Mouse (Mus musculus): ENCODE measurements around the gene Gm45711. TPM values are rescaled to one million over a fixed set of nuclear protein-coding genes. Genes with fewer than 3 reads are reported as not detected.
"Not testable (repeated sequence)": the region's sequence is repeated elsewhere in the genome, so short reads cannot be mapped to it uniquely, and the experiment has no call there.

Gene Gm45711
- total and polyA plus RNA-seq, 2 experiments from 2014 or later, result not detected

- H3K9ac ChIP-seq, result no peak overlapping the region
- H3K27me3 ChIP-seq (ENCODE audit: insufficient read depth, low read length), result no peaks in the 10 kb centered on the region
- H3K9me3 ChIP-seq (ENCODE audit: low read length), result no peaks in the 10 kb centered on the region
- WGBS, result 71% methylated on average over 6 of the region's 6 CpGs
- H3K4me2 ChIP-seq (ENCODE audit: low read depth), result no peak overlapping the region
- no peak overlapping the region for H3K4me3 ChIP-seq (ENCODE audit: low read depth, low read length)
- DNase-seq, result no peak
- TF ChIP-seq CTCF (IDR thresholded peaks at IDR 0.05; ENCODE audit: low read depth), result no peak
- ATAC-seq, result no peak
- no peak overlapping the region for H3K27ac ChIP-seq (ENCODE audit: low read depth, low read length)
- H3K36me3 ChIP-seq (ENCODE audit: insufficient read depth), result no peaks in the 10 kb centered on the region; the same call in 1 of the 2 replicates
- no peaks in the 10 kb centered on the region for H3K4me1 ChIP-seq (ENCODE audit: insufficient read depth)
These were observed 40.9 kb downstream of the Gm45711 start for GRCm38 (mm10) chr8:104268937-104269440.

- no peak overlapping the region for H3K4me3 ChIP-seq (ENCODE audit: low read depth, low read length)
- no peak for ATAC-seq
- TF ChIP-seq CTCF (IDR thresholded peaks at IDR 0.05; ENCODE audit: low read depth), result no peak
These were observed 41.5 kb downstream of the Gm45711 start for GRCm38 (mm10) chr8:104268368-104268767.

GRCm38 (mm10) chr8:104264271-104264935, 45.5 kb downstream of the Gm45711 start:
- not testable (repeated sequence) for H3K9me3 ChIP-seq (ENCODE audit: low read length)

More at GRCm38 (mm10) chr8:104268368-104268767, 41.5 kb downstream of the Gm45711 start:
- no peak overlapping the region for H3K9ac ChIP-seq
- H3K4me1 ChIP-seq (ENCODE audit: insufficient read depth), result no peaks in the 10 kb centered on the region
- H3K9me3 ChIP-seq (ENCODE audit: low read length), result no peaks in the 10 kb centered on the region
- no peak for DNase-seq
- H3K27ac ChIP-seq (ENCODE audit: low read depth, low read length), result no peak overlapping the region
- H3K27me3 ChIP-seq (ENCODE audit: insufficient read depth, low read length), result no peaks in the 10 kb centered on the region
- H3K4me2 ChIP-seq (ENCODE audit: low read depth), result no peak overlapping the region
- H3K36me3 ChIP-seq (ENCODE audit: insufficient read depth), result peaks cover 5% of the 10 kb centered on the region; the same call in 1 of the 2 replicates

GRCm38 (mm10) chr8:104261802-104262201, 48.1 kb downstream of the Gm45711 start:
- H3K27ac ChIP-seq (ENCODE audit: low read depth, low read length); H3K4me3 ChIP-seq (ENCODE audit: low read depth, low read length); H3K27me3 ChIP-seq (ENCODE audit: insufficient read depth, low read length); H3K9ac ChIP-seq; ATAC-seq; DNase-seq; H3K4me2 ChIP-seq (ENCODE audit: low read depth); H3K9me3 ChIP-seq (ENCODE audit: low read length); H3K4me1 ChIP-seq (ENCODE audit: insufficient read depth): not testable (repeated sequence)
- H3K36me3 ChIP-seq (ENCODE audit: insufficient read depth), result peaks cover 30% of the 10 kb centered on the region
- 90% methylated on average over 5 of the region's 5 CpGs for WGBS

More at GRCm38 (mm10) chr8:104264271-104264935, 45.5 kb downstream of the Gm45711 start:
- H3K4me3 ChIP-seq (ENCODE audit: low read depth, low read length); H3K27ac ChIP-seq (ENCODE audit: low read depth, low read length); H3K4me1 ChIP-seq (ENCODE audit: insufficient read depth); H3K4me2 ChIP-seq (ENCODE audit: low read depth); H3K9ac ChIP-seq; DNase-seq; ATAC-seq; H3K27me3 ChIP-seq (ENCODE audit: insufficient read depth, low read length): not testable (repeated sequence)
- peaks cover 13% of the 10 kb centered on the region; the same call in 1 of the 2 replicates for H3K36me3 ChIP-seq (ENCODE audit: insufficient read depth)
- WGBS, result 94% methylated on average over 22 of the region's 22 CpGs

GRCm38 (mm10) chr8:104253016-104253415, 56.9 kb downstream of the Gm45711 start:
- no peak for DNase-seq

GRCm38 (mm10) chr8:104251461-104251860, 58.4 kb downstream of the Gm45711 start:
- ATAC-seq (no peak), DNase-seq (no peak)
- no peaks in the 10 kb centered on the region for H3K36me3 ChIP-seq (ENCODE audit: insufficient read depth)
- peak overlapping the region; percentile 61 for H3K4me2 ChIP-seq (ENCODE audit: low read depth)
- H3K27ac ChIP-seq (ENCODE audit: low read depth, low read length), result no peak overlapping the region
- H3K9ac ChIP-seq, result peak overlapping the region; percentile 61
- H3K27me3 ChIP-seq (ENCODE audit: insufficient read depth, low read length), result no peaks in the 10 kb centered on the region
- peak overlapping the region; percentile 60 for H3K4me3 ChIP-seq (ENCODE audit: low read depth, low read length)
- no peak for TF ChIP-seq CTCF (IDR thresholded peaks at IDR 0.05; ENCODE audit: low read depth)
- H3K9me3 ChIP-seq (ENCODE audit: low read length), result no peaks in the 10 kb centered on the region
- peaks cover 9% of the 10 kb centered on the region for H3K4me1 ChIP-seq (ENCODE audit: insufficient read depth)
- WGBS, result under 1% methylated on average over 7 of the region's 7 CpGs

More at GRCm38 (mm10) chr8:104253016-104253415, 56.9 kb downstream of the Gm45711 start:
- Histone ChIP-seq H3K9ac (no peak overlapping the region), H3K4me1 (ENCODE audit: insufficient read depth) (no peaks in the 10 kb centered on the region), H3K9me3 (ENCODE audit: low read length) (no peaks in the 10 kb centered on the region), H3K27ac (ENCODE audit: low read depth, low read length) (no peak overlapping the region), H3K36me3 (ENCODE audit: insufficient read depth) (peaks cover 4% of the 10 kb centered on the region), H3K27me3 (ENCODE audit: insufficient read depth, low read length) (no peaks in the 10 kb centered on the region), H3K4me3 (ENCODE audit: low read depth, low read length) (no peak overlapping the region), H3K4me2 (ENCODE audit: low read depth) (no peak overlapping the region)
- peak; percentile 49; the same call in 1 of the 2 replicates for TF ChIP-seq CTCF (IDR thresholded peaks at IDR 0.05; ENCODE audit: low read depth)
- ATAC-seq, result no peak
- 88% methylated on average over 3 of the region's 3 CpGs for WGBS

Measured in forebrain, postnatal 0 days (tissue).